Mouse (Mus musculus) liver, embryonic 16.5 days (tissue): ENCODE measurements around the gene Tapt1. TPM values are rescaled to one million over a fixed set of nuclear protein-coding genes. Genes with fewer than 3 reads are reported as not detected.

ENCODE experiments used
- ATAC-seq: fragments of 200-750 bp; cut with Nextera tagmentation; 2 replicates; pipeline ENCODE4 v1.8.0; 2017; ENCODE audit warnings: low read depth, mild to moderate bottlenecking, moderate number of reproducible peaks, moderate library complexity
- H3K27ac ChIP-seq: fragments of 300-500 bp; sonication (generic); 2 replicates; pipeline ENCODE4 v1.5.1; 2014; ENCODE audit warnings: mild to moderate bottlenecking, low read length
- H3K27me3 ChIP-seq: fragments of 300-500 bp; sonication (generic); 2 replicates; pipeline ENCODE4 v1.6.1; 2014; ENCODE audit warnings: low read depth, low read length, mixed read lengths; ENCODE audit not compliant: control insufficient read depth, insufficient read depth
- H3K36me3 ChIP-seq: fragments of 300-500 bp; sonication (generic); 2 replicates; pipeline ENCODE4 v1.6.1; 2014; ENCODE audit warnings: mild to moderate bottlenecking; ENCODE audit not compliant: control insufficient read depth, insufficient read depth
- H3K4me1 ChIP-seq: fragments of 300-500 bp; sonication (generic); 2 replicates; pipeline ENCODE4 v1.6.1; 2014; ENCODE audit warnings: low read depth, low read length, mixed read lengths; ENCODE audit not compliant: control insufficient read depth
- H3K4me2 ChIP-seq: fragments of 300-500 bp; sonication (generic); 2 replicates; pipeline ENCODE4 v1.6.1; 2014; ENCODE audit warnings: low read depth, low read length, mixed read lengths
- H3K4me3 ChIP-seq: fragments of 300-500 bp; sonication (generic); 2 replicates; pipeline ENCODE4 v1.5.1; 2014; ENCODE audit warnings: low read depth, mild to moderate bottlenecking, low read length
- H3K9ac ChIP-seq: fragments of 300-500 bp; sonication (generic); 2 replicates; pipeline ENCODE4 v1.6.1; 2014; ENCODE audit warnings: low read depth, low read length
- H3K9me3 ChIP-seq: fragments of 300-500 bp; sonication (generic); replicated peaks from 2 replicates; pipeline ENCODE4 v1.6.1; 2016; ENCODE audit warnings: low read length; ENCODE audit not compliant: control insufficient read depth
- WGBS: fragments of 180-500 bp; shearing (Covaris S2); extraction: QIAGEN DNeasy Blood & Tissue Kit; methylation state at CpG from one replicate; pipeline ENCODE4 v1.1.7; 2014; ENCODE audit not compliant: insufficient replicate concordance; 5-methylcytosine and 5-hydroxymethylcytosine counted together
- polyA plus RNA-seq: library from polyadenylated mRNA; unstranded; fragments of >200 nt; fragmentation: Nextera tagmentation; extraction: Ambion mirVana; gene quantifications from 2 replicates; pipeline ENCODE4 v1.2.1, GENCODE M21; 2015

Tapt1 gene
- polyA plus RNA-seq, 1 experiment from 2014 or later: 30.8 TPM

DNA sequence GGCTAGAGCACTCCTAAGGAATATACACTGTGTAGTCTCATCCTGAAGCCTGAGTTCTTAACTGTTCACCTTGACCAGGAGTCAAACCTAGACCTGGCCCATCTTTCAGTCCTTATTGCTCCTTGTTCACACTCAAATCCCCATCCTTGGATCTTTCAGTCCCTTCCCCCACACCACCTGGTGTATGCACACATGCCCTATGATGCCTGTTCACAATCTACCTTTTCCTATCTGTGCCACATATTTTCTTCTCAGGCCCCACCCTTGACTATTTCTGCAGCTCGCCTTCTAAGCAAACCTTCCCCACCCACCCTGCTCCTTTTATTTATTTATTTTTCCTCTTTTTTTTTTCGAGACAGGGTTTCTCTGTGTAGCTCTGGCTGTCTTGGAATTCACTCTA lies 12.4 kb downstream of the Tapt1 start:
- no peak for ATAC-seq
- Histone ChIP-seq H3K27me3 (no peaks in the 10 kb centered on the region), H3K27ac (no peak overlapping the region), H3K4me3 (no peak overlapping the region), H3K9ac (no peak overlapping the region), H3K4me2 (no peak overlapping the region), H3K9me3 (no peaks in the 10 kb centered on the region), H3K4me1 (peaks cover 13% of the 10 kb centered on the region), H3K36me3 (peaks cover 9% of the 10 kb centered on the region)
- WGBS: 36% methylated on average over 2 of the region's 2 CpGs

DNA sequence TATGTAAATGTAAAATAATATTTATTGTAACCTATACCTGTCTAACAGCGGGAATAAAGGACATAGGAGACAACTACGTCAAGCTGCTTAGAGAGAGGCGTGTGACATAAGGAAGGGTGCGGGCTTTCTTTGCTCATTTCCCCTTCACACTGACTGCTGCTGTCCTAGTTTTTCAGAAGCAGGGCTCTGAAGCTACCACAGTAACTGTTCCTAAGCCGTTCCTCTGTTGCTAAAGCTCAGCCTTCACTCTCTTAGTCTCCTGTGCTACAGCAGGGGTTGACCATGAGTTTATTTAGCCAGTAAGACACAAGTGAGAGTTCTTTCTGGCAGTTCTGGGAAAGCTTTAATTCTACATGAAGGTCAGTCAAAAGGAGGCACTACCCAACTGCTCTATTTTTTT lies 13.0 kb downstream of the Tapt1 start:
- ATAC-seq: no peak
- Histone ChIP-seq H3K9me3 (no peaks in the 10 kb centered on the region), H3K27me3 (no peaks in the 10 kb centered on the region), H3K36me3 (peaks cover 9% of the 10 kb centered on the region), H3K9ac (no peak overlapping the region), H3K4me3 (no peak overlapping the region), H3K27ac (no peak overlapping the region), H3K4me1 (peaks cover 13% of the 10 kb centered on the region), H3K4me2 (no peak overlapping the region)
- WGBS: 83% methylated on average over 5 of the region's 5 CpGs

GRCm38 (mm10) chr5:44211818-44212465 lies 14.5 kb downstream of the Tapt1 start:
- ATAC-seq: no peak
- Histone ChIP-seq H3K4me1 (peaks cover 23% of the 10 kb centered on the region), H3K4me3 (no peak overlapping the region), H3K27ac (no peak overlapping the region), H3K36me3 (peaks cover 4% of the 10 kb centered on the region; the same call in 1 of the 2 replicates), H3K4me2 (no peak overlapping the region), H3K9me3 (no peaks in the 10 kb centered on the region), H3K27me3 (no peaks in the 10 kb centered on the region), H3K9ac (no peak overlapping the region)
- WGBS: 63% methylated on average over 6 of the region's 6 CpGs

- Histone ChIP-seq H3K4me3 (no peak overlapping the region), H3K4me1 (peaks cover 41% of the 10 kb centered on the region), H3K27ac (peak overlapping the region; percentile 54), H3K4me2 (peak overlapping the region; percentile 19; the same call in 1 of the 2 replicates), H3K9me3 (no peaks in the 10 kb centered on the region), H3K36me3 (peaks cover 11% of the 10 kb centered on the region), H3K27me3 (no peaks in the 10 kb centered on the region), H3K9ac (no peak overlapping the region)
- ATAC-seq: peak; percentile 43
- WGBS: 35% methylated on average over 4 of the region's 4 CpGs
These were observed 19.1 kb downstream of the Tapt1 start for GRCm38 (mm10) chr5:44207286-44207685.

DNA sequence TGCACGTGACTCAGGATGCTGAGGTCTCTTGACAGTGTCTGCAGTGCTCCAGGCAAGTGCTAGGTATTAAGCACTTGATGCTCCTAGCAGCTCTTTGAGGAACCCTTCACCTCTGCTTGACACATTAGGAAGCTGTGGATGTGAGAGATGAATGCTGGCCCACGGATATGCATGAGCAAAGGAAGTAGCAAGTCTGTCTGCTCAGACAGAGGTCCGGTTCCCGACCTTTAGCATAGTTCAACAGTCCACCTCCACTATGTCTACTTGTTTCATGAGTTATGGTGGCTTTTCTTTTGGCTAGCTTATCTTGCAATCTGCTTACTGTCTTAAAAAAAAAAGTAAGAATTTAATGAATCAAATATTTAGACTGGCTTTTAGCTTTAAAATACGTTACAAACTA lies 19.8 kb downstream of the Tapt1 start:
- WGBS: 51% methylated on average over 5 of the region's 5 CpGs
- H3K9ac ChIP-seq: no peak overlapping the region
- peaks cover 11% of the 10 kb centered on the region for H3K36me3 ChIP-seq
- H3K9me3 ChIP-seq: no peaks in the 10 kb centered on the region
- H3K4me3 ChIP-seq: no peak overlapping the region
- no peak overlapping the region for H3K27ac ChIP-seq
- H3K4me1 ChIP-seq: peaks cover 43% of the 10 kb centered on the region
- no peak for ATAC-seq
- H3K4me2 ChIP-seq: no peak overlapping the region
- no peaks in the 10 kb centered on the region for H3K27me3 ChIP-seq

- H3K4me2 ChIP-seq: peak overlapping the region; percentile 44
- peak; percentile 91 for ATAC-seq
- 24% methylated on average over 1 of the region's 1 CpGs for WGBS
- peak overlapping the region; percentile 6; the same call in 1 of the 2 replicates for H3K4me3 ChIP-seq
- H3K27me3 ChIP-seq: no peaks in the 10 kb centered on the region
- peaks cover 12% of the 10 kb centered on the region for H3K36me3 ChIP-seq
- H3K9me3 ChIP-seq: no peaks in the 10 kb centered on the region
- H3K9ac ChIP-seq: peak overlapping the region; percentile 37; the same call in 1 of the 2 replicates
- H3K27ac ChIP-seq: peak overlapping the region; percentile 90
- H3K4me1 ChIP-seq: peaks cover 48% of the 10 kb centered on the region
These were observed 23.0 kb downstream of the Tapt1 start for GRCm38 (mm10) chr5:44203410-44203809.

DNA sequence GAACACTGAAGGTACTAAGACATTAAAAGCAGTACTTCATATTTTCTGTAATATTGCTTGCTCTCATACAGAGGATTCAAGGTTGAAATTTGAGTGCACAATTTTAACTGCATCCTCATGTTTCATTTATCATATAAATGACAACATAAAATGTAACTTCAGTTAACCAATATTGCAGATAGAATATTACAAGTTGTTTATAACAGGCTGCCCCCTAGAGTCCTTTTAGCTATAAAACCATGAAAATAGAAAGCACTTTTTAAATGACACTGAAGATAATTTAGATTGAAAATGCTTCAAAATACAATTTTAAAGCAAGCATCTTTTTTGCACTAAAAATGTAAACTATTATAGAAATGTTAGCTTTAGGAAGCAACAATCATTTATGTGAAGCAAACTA lies 24.8 kb downstream of the Tapt1 start:
- no peaks in the 10 kb centered on the region for H3K27me3 ChIP-seq
- no peak overlapping the region for H3K4me3 ChIP-seq
- H3K9me3 ChIP-seq: no peaks in the 10 kb centered on the region
- no peak overlapping the region for H3K9ac ChIP-seq
- H3K27ac ChIP-seq: no peak overlapping the region
- ATAC-seq: no peak
- peaks cover 43% of the 10 kb centered on the region for H3K4me1 ChIP-seq
- no peak overlapping the region for H3K4me2 ChIP-seq
- peaks cover 12% of the 10 kb centered on the region for H3K36me3 ChIP-seq

GRCm38 (mm10) chr5:44199109-44199508 lies 27.3 kb downstream of the Tapt1 start:
- Histone ChIP-seq H3K36me3 (peaks cover 7% of the 10 kb centered on the region), H3K4me2 (no peak overlapping the region), H3K27ac (no peak overlapping the region), H3K4me3 (no peak overlapping the region), H3K4me1 (peaks cover 32% of the 10 kb centered on the region), H3K9ac (no peak overlapping the region), H3K9me3 (no peaks in the 10 kb centered on the region), H3K27me3 (no peaks in the 10 kb centered on the region)
- ATAC-seq: no peak
- WGBS: 89% methylated on average over 4 of the region's 4 CpGs

DNA sequence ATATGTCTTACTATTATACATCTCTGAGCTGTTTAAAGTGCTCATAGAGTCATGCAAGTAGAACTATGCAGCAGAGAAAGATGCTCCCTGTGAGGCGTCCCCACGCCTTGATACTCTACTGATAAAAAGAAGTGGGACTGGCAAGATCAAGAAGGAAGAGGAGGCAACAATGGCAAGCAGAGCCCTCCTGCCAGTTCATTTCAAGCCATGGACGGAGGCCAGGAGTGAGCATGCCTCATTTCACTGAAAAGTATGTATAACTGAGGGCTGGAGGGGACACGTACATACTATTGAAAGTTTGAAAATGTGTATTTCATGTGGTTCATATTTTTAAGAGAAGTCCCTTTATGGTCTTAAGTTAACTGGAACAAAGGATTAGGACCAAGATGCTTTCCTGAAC lies 28.0 kb downstream of the Tapt1 start:
- Histone ChIP-seq H3K36me3 (peaks cover 14% of the 10 kb centered on the region), H3K4me1 (peaks cover 29% of the 10 kb centered on the region), H3K4me3 (no peak overlapping the region), H3K4me2 (no peak overlapping the region), H3K9ac (no peak overlapping the region), H3K27me3 (no peaks in the 10 kb centered on the region), H3K27ac (no peak overlapping the region), H3K9me3 (no peaks in the 10 kb centered on the region)
- WGBS: 50% methylated on average over 4 of the region's 4 CpGs
- no peak for ATAC-seq
